Mouse (Mus musculus): ENCODE measurements at regions not wholly inside any gene's neighbourhood (a gene's known extent, or its start where the extent isn't known, plus 50 kb on each side); places are given as distances from the start of the nearest gene placed in this dataset.
"Not testable (repeated sequence)": the region's sequence is repeated elsewhere in the genome, so short reads cannot be mapped to it uniquely, and the experiment has no call there.

- DNase-seq (ENCODE audit: low read depth), result no peak
Observed at GRCm38 (mm10) chr2:78279382-78280056, 333.3 kb upstream of the Cwc22 start.

- DNase-seq (ENCODE audit: low read depth), result no peak
Observed at GRCm38 (mm10) chr2:78278630-78279029, 332.5 kb upstream of the Cwc22 start.

- no peak for DNase-seq (ENCODE audit: low read depth)
Observed at GRCm38 (mm10) chr2:78277699-78278098, 331.5 kb upstream of the Cwc22 start.

GRCm38 (mm10) chr2:78274122-78274521 is 327.9 kb upstream of the Cwc22 start:
- no peak for DNase-seq (ENCODE audit: low read depth)

GRCm38 (mm10) chr2:78268705-78269104 is 322.5 kb upstream of the Cwc22 start:
- DNase-seq (ENCODE audit: low read depth), result no peak

- no peak for DNase-seq (ENCODE audit: low read depth)
Observed at GRCm38 (mm10) chr2:78267527-78268375, 321.6 kb upstream of the Cwc22 start.

GRCm38 (mm10) chr2:78253601-78254097 is 307.5 kb upstream of the Cwc22 start:
- DNase-seq (ENCODE audit: low read depth), result no peak

- DNase-seq (ENCODE audit: low read depth), result no peak
Observed at GRCm38 (mm10) chr2:78246354-78246753, 300.2 kb upstream of the Cwc22 start.

GRCm38 (mm10) chr2:78240299-78240698 is 294.1 kb upstream of the Cwc22 start:
- DNase-seq (ENCODE audit: low read depth), result no peak

GRCm38 (mm10) chr2:78225383-78226100 is 279.4 kb upstream of the Cwc22 start:
- not testable (repeated sequence) for DNase-seq (ENCODE audit: low read depth)

GRCm38 (mm10) chr2:78214469-78214868 is 268.3 kb upstream of the Cwc22 start:
- DNase-seq (ENCODE audit: low read depth), result no peak

GRCm38 (mm10) chr2:78205125-78205524 is 258.9 kb upstream of the Cwc22 start:
- DNase-seq (ENCODE audit: low read depth), result no peak

GRCm38 (mm10) chr2:78196006-78196405 is 249.8 kb upstream of the Cwc22 start:
- no peak for DNase-seq (ENCODE audit: low read depth)

- no peak for DNase-seq (ENCODE audit: low read depth)
Observed at GRCm38 (mm10) chr2:78189620-78190019, 243.4 kb upstream of the Cwc22 start.

- DNase-seq (ENCODE audit: low read depth), result no peak
Observed at GRCm38 (mm10) chr2:78184950-78185349, 238.8 kb upstream of the Cwc22 start.

- no peak for DNase-seq (ENCODE audit: low read depth)
Observed at GRCm38 (mm10) chr2:78173784-78174183, 227.6 kb upstream of the Cwc22 start.

- no peak for DNase-seq (ENCODE audit: low read depth)
Observed at GRCm38 (mm10) chr2:78172819-78173218, 226.6 kb upstream of the Cwc22 start.

- DNase-seq (ENCODE audit: low read depth), result no peak
Observed at GRCm38 (mm10) chr2:78170162-78170747, 224.1 kb upstream of the Cwc22 start.

- DNase-seq (ENCODE audit: low read depth), result no peak
Observed at GRCm38 (mm10) chr2:78165429-78165828, 219.3 kb upstream of the Cwc22 start.

- DNase-seq (ENCODE audit: low read depth), result no peak
Observed at GRCm38 (mm10) chr2:78159877-78160485, 213.8 kb upstream of the Cwc22 start.

GRCm38 (mm10) chr2:78110335-78110734 is 164.2 kb upstream of the Cwc22 start:
- no peak for DNase-seq (ENCODE audit: low read depth)

GRCm38 (mm10) chr2:78095536-78095935 is 149.4 kb upstream of the Cwc22 start:
- no peak for DNase-seq (ENCODE audit: low read depth)
